Mouse (Mus musculus): ENCODE data around the gene Opa3.

The Opa3 gene

DNA sequence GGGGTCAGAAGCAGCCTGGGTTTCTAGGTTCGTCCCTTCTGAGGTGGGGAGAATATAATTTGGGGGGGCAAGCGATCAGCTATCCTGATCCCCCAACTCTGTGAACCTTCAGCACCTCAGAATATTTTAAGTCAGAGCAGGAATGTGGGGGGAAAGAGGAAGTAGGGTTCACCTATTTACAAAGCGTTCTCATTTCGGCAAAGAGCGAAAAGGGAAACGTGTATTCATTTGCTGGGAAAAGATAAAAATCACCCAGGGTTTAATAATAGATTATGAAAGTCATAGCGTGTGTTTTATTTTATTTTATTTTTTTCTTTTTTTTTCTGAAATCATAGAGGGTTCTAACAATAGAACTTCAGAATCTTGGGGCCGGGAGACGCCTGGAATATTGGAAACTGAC lies 13.2 kb upstream of the Opa3 start:
- DNase-seq (ENCODE audit: low read depth, low spot score) = no peak

DNA sequence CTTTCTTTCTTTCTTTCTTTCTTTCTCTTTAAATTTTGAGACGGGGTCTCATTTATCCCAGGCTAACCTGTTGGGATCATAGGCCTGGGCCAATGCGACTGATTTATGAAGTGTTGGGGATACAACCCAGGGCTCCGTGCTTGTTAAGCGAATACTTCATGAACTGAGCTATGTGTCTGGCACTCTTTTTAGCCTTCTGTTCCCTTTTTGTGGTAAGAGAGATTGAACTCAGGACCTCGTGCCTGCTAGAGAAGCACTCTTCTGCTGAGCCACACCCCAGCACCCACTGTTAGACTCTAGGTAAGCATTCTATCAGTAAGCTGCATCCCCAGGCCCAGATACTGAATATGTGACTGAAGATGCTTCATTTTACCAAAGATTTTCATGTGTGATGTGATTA lies 10.6 kb upstream of the Opa3 start:
- DNase-seq (ENCODE audit: low read depth, low spot score) = no peak

DNA sequence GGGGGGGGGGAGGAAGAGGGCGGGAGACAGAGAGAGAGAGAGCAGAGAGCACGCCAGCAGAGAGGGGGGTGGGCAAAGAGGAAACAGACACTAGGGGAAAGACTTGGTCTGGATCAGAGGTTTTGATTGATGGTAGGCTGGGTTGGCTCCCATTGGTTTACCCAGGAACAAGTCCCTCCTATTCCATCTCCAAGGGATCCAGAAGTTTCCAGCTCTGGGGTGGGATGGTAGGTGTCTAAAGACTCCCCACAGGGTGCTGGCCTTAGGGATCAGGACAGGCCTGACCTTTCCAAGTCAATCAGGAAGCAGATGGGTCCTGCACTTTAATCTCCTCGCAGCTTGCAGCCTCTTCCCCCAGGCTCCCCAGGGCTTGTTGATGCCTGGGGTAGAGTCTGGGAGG lies 10.2 kb upstream of the Opa3 start:
- no peak for DNase-seq (ENCODE audit: low read depth, low spot score)

DNA sequence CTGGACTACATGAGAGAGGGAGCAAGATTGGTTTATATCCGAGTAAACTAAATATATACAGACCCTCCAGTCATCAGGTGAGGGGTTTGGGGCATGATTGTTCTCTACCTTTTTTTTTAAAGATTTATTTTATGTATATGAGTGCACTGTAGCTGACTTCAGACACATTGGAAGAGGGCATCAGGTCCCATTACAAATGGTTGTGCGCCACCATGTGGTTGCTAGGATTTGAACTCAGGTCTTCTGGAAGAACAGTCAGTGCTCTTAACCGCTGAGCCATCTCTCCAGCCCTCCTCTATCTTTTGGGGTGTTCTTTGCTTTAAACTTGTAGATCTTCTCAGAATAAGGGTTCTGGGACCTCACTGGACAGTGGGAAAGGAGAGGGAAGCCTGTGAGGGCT lies 8.1 kb upstream of the Opa3 start:
- DNase-seq (ENCODE audit: low read depth, low spot score) = no peak

DNA sequence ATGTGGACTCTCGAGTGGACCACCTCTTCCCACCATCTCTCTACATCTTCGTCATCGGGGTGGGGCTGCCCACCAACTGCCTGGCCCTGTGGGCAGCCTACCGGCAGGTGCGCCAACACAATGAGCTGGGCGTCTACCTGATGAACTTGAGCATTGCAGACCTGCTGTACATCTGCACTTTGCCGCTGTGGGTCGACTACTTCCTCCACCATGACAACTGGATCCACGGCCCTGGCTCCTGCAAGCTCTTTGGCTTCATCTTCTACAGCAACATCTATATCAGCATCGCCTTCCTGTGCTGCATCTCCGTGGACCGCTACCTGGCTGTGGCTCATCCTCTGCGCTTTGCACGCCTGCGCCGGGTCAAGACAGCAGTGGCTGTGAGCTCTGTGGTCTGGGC lies 5.9 kb upstream of the Opa3 start:
- DNase-seq (ENCODE audit: low read depth, low spot score) = no peak

DNA sequence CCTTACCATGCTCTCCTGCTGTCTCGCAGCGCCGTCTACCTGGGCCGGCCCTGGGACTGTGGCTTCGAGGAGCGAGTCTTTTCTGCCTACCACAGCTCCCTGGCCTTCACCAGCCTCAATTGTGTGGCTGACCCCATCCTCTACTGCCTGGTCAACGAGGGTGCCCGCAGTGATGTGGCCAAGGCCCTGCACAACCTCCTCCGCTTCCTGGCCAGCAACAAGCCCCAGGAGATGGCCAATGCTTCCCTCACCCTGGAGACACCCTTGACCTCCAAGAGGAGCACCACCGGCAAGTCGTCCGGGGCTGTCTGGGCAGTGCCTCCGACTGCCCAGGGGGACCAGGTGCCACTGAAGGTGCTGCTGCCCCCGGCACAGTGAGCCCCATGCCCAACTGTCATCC lies 5.3 kb upstream of the Opa3 start:
- no peak for DNase-seq (ENCODE audit: low read depth, low spot score)

DNA sequence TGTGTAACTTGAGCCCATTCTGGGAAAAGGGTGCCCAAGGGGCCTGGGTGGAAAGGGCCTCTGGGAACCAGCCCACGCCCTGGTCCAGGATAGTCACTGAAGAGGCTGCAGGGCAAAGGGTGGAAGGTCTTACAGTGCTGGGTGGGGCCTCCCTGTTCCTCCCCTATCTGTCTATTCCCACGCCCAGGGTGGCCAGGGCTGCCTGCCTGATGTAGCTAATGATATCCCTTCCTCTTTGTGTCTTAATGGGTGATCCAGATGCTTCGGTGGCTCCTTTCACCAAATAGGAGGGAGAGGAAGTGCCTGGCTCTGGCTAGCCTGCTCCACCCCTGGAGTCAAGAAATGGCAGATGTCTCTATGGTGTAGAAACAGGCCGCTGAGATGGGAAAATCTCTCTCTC lies 3.2 kb upstream of the Opa3 start:
- DNase-seq (ENCODE audit: low read depth, low spot score) = no peak

DNA sequence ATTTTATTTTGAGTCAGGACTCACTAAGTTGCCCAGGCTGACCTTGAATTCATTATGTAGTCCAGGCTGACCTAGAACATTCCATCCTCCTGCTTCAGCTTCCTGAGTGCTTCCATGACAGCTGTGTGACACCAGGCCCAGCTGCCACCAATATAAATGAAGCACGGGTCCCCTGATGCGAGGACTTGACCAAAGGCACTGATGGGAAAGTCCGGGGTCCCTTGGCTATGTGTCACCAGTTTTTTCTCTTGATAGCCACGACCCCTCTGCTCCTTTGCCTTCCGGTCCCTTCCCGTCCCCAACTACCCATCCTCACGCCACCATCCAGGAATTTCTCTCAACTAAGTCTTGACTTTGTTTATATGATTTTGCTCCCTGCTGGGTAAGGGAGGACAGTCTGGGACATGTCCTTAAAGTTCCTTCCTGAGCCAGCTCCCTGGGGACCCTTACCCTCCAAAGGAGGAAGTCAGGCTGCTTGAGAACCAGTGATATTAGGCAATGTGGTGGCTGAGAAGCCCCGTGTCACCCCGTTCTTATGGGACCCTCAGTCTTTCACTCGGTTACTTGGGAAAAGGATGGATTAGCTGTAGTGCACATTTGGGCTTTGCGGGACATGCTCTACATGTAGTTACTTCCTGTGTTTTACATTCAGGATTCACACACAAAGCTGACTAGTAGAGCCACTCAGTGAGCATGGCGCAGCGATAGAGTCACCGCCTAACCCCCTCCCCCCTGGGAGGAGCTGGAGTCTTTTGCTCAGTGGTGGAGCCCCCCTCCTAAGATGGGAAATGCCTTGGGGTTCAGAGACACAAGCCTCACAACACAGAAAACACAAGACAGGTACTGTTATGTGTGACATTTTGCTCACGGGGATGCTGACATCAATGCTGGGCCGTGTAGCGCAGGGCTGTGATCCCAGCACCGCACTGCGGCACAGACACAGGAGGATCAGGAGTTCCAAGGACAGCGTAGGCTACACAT lies 1.0 kb upstream of the Opa3 start:
- DNase-seq (ENCODE audit: low read depth, low spot score) = peak; percentile 78

DNA sequence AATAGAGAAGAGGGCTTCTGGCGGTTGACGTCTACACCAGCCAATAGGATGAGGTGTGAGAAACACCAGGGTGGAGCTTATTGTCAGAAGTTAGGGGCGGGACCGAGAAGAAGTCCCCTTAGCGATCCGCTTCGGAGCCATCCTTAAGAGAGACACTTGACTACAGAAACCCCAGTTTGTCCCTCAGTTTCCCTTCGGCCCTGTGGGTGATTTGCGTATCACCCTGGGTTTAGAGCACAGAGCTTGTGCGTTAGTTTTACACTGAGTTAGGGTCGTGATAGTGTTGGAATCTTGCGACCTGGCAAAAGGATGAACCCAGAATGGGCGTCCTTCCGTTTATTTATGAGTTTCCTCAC lies 637 bp downstream of the Opa3 start:
- no peak for DNase-seq (ENCODE audit: low read depth, low spot score)

DNA sequence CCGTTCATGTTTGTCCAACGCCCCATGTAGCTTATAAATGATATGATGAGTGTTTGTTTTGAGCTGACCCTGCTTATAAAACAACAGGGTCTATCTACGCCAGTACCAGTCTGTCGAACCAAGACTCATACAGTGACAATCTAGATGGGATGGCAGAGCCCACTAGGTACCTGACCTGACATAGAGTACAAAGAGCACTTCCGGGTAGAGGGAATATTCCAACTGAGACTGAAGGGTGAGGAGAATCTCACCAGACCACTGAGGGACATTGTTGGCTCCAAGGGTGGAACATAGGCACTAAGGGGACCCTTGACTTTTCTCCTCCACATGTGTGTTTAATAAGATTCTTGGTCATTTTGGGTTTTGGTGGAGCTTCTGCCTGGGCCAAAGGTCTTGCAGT lies 1.3 kb downstream of the Opa3 start:
- DNase-seq (ENCODE audit: low read depth, low spot score) = peak; percentile 24

DNA sequence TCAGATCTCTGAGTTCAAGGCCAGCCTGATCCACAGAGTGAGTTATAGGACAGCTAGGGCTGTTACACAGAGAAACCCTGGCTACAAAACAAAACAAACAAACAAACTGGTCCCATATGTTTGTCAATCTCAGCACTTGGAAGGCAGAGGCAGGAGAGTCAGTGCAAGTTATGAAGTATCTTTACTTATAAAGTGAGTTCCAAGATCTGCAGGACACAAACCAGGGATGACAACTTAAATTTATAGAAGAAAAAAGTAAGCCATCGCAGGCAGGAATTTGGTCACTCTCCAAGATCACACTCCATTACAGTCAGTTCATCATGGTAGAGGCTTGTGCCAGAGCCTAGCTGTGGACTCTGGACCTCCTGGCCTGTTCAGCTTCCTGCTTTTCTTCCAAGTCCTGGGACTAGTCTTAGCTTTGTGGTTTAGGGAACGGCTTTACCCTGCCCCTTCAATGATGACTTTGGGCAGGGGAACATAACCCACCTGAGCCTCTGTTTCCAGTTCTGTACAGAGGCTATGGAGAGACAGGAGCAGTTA lies 2.0 kb downstream of the Opa3 start:
- no peak for DNase-seq (ENCODE audit: low read depth, low spot score)

DNA sequence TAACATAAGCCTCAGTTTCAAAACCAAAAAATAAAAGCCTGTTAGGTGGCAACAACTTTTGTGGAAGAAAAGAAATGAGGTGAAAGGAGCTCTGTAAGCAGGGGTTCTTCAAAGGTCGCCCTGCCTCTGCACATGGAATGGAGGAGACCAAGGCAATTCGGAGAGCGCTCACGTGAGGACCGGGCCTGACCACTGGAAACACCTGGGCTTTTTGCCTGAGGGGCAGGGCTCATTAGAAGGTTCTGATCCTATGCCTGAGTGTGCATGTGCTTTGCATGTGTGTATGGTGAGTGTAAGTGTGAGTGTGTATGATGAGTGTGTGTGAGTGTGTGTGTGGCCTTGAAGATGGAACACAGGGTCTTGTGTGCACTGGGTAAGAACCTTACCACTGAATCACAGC lies 2.8 kb downstream of the Opa3 start:
- no peak for DNase-seq (ENCODE audit: low read depth, low spot score)

DNA sequence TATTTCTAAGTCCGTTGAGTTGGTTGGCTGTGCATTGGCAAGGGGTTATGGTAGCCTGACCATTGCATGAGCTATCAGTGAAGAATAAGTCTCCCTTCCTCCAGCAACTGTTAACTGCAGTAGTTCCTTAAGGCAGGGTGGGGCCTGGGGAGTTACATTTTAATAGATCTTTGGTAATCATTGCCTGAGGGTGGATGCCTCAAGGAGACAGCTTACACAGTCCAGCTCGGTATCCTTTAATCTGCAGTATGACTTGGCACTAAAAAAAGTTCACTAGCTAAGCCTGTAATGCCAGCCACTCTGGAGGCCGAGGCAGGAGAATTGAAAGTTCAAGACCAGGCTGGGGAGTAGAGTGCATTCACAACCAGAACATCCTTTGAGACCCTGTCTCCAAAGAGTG lies 3.7 kb downstream of the Opa3 start:
- DNase-seq (ENCODE audit: low read depth, low spot score) = no peak

DNA sequence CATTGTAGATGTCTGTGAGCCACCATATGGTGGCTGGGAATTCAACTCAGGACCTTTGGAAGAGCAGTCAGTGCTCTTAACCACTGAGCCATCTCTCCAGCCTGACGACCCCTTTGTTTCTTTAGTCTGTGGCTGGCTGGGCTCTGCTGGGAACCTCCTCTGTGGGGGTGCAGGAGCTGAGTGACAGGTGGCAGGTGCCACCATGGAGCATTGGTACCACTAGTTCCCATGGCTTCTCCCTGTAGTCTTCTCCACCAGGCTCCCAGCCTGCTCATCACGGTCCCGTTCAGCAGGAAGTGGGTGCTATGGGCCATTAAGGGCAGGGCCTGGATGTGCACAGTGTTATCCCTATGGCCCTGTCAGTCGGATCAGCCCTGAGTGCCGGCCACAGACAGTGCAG lies 6.5 kb downstream of the Opa3 start:
- no peak for DNase-seq (ENCODE audit: low read depth, low spot score)

DNA sequence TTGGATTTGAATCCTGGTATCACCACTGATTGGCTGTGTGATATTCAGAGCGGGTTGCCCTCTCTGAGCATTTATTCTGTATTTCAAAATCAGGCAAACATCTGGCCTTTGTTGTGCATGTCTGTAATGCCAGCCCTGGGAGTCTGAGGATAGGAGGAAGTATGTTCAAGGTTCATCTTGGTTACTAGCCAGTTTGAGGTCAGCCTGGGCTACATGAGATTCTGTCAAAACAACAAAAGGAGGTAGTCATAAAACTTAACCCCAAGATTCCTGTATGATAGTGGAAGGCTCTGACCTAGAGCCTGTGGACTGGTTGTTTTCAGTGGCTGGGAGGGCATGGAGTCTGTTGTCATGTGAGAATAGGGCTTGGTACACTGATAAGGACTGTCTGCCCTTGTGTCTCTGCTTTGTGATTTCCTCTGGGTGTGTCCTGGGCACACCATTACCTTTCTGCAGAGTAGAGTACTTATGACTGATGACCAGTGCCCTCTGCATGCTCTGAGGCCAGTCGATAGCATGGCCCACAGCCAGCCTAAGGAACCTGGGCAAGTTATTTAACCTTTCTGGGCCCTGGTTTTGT lies 7.0 kb downstream of the Opa3 start:
- DNase-seq (ENCODE audit: low read depth, low spot score) = peak; percentile 17

DNA sequence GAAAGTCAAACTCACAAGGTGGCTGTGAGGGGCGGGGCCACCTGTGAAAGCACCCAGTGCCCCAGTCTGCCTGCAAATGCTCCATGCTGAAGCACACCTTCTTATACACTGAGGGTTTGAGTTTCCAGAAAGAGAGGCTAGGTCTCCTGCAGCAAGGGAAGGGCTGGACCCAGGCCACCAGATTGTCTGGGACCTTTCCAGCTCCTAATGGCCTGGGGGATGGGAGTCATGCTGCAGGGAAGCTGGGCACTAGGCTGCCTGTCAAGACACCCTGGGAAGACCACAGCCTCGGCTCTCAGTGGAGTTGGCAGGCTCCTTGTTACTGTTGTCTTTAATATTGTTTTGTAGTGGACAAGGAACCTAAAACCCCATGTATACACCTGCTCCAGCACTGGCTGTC lies 8.3 kb downstream of the Opa3 start:
- no peak for DNase-seq (ENCODE audit: low read depth, low spot score)

DNA sequence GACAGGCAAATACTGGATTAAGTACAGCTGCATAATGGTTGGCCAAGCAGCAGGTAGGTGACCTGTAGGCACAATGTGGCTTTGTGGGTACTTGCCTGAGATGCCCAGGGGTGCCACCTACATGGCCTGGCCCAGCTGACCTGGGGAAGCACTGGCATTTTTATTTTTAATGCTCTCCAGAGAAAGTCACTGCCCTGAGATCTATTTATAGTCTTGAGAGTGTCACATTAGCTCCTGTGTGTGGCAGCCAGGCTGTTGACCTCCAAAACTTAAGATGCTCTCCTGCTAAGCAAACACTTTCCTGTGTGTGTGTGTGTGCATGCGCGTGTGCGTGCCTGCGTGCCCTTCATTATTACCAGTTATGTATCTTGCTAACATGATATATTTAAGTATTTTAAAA lies 10.2 kb downstream of the Opa3 start:
- no peak for DNase-seq (ENCODE audit: low read depth, low spot score)

DNA sequence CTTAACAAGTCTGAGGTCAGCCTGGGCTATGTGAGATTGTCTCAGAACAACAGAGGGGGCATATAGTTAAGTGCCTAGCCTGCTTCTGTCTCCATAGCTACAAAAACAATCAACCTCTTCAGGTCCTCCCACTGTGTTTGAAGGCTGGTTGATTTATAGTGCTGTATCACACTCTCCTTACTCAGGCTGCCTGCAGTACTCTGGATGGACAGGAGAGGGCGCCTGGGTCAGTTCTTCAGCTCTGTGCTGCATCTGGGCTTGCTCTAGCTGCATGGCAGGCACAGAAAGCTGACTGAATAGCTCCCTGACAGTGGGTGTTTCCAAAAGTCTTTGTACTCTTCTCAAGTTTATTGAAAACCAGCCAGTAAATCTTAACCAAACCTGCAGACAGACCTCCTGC lies 11.3 kb downstream of the Opa3 start:
- DNase-seq (ENCODE audit: low read depth, low spot score) = peak; percentile 87

DNA sequence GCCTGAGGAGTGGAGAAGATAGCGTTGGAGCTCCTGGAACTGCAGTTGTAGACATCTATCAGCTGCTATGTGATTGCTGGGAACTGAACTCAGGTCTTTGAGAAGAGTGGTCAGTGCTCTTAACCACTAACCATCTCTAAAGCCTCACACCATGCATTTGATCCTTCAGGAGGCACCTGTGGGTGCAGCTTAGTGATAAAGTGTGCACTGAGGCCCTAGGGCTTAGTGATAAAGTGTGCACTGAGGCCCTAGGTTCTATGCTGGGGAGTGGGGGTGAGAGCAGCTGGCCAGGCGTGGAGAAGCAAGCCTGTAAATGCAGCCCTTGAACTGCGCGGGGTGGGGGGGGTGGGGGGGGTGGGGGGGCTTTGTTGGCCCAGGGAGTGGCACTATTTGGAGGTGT lies 11.9 kb downstream of the Opa3 start:
- no peak for DNase-seq (ENCODE audit: low read depth, low spot score)

DNA sequence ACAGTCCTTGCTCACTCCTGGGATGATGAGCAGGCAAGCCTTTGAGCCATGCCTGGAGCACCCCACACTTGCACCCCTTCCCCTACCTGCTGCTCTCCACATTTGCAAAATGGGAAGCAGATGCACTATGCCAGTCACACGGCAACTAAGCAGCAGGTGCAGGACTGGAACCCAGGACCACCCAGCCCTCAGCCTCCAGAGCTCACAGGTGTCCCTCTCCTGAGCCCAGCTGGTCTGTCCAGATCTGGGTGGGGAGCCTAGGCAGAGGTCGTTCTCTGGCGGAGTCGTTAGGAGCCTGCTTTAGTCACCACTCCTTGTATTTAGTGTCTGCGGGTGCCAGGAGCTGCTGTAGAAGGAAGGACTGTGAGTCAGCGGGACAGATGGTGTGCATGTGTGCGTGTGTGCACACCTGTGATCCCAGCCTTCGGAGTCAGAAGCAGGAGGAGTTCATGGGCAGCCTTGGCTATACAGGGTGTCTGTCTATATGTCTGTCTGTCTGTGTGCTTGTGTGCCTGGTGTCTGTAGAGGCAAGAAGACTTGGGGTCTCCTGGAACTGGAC lies 12.8 kb downstream of the Opa3 start:
- no peak for DNase-seq (ENCODE audit: low read depth, low spot score)

DNA sequence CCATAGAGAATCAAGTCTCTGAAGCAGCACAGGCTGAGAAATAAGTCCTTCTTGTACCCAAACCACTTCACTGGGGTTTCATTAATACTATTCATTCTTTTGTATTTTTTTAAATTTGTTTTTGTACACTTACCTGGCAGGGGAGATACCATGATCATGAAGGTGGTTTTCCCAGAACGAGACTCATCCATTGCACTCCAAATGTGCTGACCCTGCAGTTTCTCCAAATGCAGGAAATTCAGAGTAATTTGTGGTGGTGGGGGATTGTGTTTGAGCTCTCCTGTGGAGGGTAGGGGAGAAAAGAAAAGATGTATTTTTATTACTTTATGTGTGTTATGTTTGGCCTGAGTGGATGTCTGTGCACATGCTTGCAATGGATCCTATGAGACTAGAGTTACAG lies 13.9 kb downstream of the Opa3 start:
- DNase-seq (ENCODE audit: low read depth, low spot score) = no peak

DNA sequence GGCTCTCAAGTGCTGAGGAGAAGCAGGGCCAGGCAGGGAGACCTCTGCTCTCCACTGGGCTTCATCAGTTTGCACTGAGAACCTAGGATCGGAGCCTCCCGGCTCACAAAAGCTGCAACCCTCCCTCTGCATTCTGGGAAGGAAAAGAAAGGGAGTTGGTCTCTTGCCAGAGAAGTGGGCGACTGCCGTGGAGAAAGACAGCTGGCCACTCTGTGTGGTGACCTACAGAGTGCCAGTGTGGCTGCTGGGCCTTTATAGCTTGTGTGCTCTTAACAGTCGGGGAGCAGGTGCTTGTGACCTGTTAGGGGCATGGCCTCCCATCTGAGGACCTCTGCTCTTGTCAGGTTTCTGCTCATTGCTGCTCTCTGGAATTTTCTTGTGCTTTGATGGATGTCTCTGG lies 15.7 kb downstream of the Opa3 start:
- DNase-seq (ENCODE audit: low read depth, low spot score) = no peak

DNA sequence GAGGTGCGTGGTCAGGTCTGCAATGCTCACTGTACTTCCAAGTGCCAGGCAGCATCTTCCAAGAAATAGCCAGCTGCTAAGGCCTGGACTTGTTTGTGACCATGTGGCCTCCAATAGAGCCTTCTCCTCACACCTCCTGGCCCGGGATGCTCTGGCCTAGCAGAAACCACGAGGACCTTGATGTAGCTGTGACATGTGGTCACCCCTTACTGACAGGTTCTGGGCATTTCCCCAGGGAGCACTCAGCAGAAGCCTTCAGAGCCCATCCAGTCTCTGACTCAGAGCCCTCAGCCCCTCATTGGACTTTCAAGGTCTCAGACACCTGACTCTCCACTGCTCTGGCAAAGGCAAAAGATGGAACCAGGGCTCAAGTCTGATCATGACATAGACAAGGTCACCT lies 16.9 kb downstream of the Opa3 start:
- DNase-seq (ENCODE audit: low read depth, low spot score) = no peak
